Mouse (Mus musculus) B cell, adult 62 days (primary cell): Measurements from ENCODE around the gene Ssh1. TPM values are rescaled to one million over a fixed set of nuclear protein-coding genes. Genes with fewer than 3 reads are reported as not detected.

Source experiments
- total RNA-seq: library from RNA; stranded (reverse); gene quantifications from 4 replicates; pipeline ENCODE4 v1.2.4, GENCODE M21; 2023

Gene Ssh1
- total RNA-seq = 66.2 to 78.4 TPM (median 72.7 TPM) in 4 replicates

DNA sequence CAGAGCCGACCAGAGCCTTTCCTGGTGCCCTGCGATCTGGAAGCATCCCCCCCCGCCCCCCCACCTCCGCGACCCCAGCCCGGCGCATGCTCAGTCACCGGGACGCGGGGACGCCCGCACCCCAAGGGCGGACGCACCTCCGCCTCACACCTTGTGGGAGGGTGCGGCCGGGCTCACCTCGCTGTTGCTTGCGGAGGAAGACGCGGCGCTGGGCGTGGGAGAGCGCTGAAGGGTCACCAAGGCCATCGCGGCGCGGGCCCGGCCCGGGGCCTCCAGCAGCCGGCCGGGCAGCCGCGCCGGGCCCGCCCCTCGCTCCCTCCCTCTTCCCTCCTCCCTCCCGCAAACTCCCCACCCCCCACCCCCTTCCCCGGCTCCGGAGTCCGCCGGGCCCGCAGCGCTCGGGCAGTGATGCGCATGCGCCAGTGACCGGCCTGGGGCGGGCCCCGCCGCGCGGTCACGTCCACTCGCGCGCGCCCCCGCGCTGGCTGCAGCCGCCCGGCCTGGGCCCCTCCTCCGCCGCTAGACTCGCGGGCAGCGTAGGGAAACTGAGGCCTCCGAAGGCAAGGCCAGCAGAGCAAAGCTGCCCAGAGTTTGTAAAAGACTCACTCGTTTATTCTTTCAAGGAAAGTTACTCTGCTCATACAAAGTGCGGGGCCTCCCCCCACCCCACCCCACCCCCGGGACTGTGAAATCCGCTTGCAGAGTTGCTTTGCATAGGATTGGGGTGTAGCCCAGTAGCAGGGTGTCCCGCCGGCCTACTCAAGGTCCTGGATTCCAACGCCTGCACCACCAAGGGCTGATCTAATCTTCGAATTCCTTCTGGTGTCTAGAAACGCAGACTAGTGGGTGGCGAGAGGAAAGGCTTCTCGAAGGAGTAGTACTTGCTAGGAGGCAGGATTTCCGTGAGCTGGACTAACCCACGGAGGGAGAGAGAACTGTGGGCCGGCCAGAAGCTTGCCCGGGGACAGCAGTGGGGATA, at the start of gene Ssh1:
TSS of gene Ssh1 (minus strand) at position 408 of the 979 bp plus-strand sequence.

DNA sequence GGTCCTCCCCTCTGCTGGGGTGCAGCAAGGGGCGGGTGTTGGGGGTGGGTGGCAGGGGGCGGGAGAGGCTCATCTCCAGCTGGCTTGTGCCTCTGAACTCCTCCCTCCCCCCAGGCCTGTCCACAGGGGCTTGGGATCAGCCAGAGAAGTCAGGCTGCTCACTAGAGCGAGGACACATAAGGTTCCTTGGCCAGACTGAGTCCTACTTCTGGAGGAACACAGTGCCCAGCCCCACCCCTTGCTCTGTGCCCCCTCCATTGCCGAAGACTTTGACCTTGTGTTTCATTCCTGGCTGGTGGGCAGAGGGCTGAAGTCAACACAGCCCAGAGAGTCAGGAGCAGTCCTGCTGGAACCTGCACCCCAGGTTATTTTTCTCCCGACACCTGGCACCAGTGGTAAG, 9.8 kb upstream of the Ssh1 start, which contains the start of gene Dao:
TSS of gene Dao (plus strand) at position 162 of the 400 bp plus-strand sequence.

DNA sequence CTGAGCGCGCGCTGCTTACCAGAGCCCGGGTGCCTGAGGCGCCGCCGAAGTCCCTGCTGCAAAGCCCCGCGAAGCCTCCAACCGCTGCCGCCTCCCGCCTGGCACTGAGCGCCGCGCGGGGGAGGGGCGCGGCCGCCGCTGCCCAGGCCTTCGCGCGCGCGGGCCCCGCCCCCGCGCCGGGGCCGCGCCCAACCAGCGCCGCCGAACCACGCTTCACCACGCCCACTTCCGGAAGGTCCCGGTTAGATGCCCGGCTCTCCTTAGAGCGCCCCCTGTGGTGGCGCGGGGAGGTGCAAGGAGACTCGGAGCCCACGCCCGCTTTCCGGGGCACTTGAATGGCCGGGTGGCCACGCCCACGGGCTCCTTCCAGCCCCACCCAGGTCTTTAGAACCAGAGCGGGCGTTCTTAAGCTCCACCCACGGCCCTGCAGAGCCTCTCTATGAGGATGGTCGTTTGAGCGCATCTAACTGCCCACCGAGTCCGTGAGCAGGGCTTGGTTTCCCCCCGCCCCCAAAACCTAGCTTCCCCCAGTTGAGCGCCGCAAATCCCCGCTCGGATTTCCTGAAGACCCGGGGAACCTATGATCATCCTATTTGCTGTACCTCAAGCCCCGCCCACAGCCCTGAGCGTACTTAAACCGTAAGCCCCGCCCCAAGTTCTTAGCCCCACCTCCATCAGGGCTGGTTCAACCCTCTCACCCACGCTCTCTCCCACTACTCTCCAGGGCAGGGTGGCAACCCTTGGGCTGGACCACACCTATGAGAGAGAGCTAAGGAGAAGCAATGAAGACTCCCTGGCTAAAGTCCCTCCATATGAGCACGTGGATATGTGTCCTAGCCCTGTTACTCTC, 84.9 kb downstream of the Ssh1 start, which contains the start of gene Coro1c:
TSS of gene Coro1c (minus strand) at position 167 of the 850 bp plus-strand sequence.

Other genes starting within 250 kb of the Ssh1 start
- 66.0 to 77.2 TPM (median 71.4 TPM) in 4 replicates for gene Sart3, start 221.4 kb downstream of the Ssh1 start, total RNA-seq
- 61.9 to 74.4 TPM (median 67.5 TPM) in 4 replicates for gene Iscu, start 221.1 kb downstream of the Ssh1 start, total RNA-seq
- not detected in 4 replicates for gene Tmem119, start 193.4 kb downstream of the Ssh1 start, total RNA-seq
- gene Selplg, start 161.2 kb downstream of the Ssh1 start, total RNA-seq = 41.8 to 51.4 TPM (median 46.6 TPM) in 4 replicates
- 46.0 to 59.9 TPM (median 49.8 TPM) in 4 replicates for gene Coro1c, start 85.1 kb downstream of the Ssh1 start, total RNA-seq
- 0.47 to 0.66 TPM in 2 of 4 replicates, not detected in the others for gene Dao, start 9.8 kb upstream of the Ssh1 start, total RNA-seq
- gene Usp30, start 71.6 kb upstream of the Ssh1 start, total RNA-seq = 19.5 to 25.6 TPM (median 21.8 TPM) in 4 replicates
- not detected in 4 replicates for gene Svop, start 97.7 kb upstream of the Ssh1 start, total RNA-seq
- gene Alkbh2, start 134.3 kb upstream of the Ssh1 start, total RNA-seq = 6.2 to 10.9 TPM (median 8.1 TPM) in 4 replicates
- gene Ung, start 136.5 kb upstream of the Ssh1 start, total RNA-seq = 21.4 to 27.1 TPM (median 22.6 TPM) in 4 replicates
- gene Acacb, start 152.6 kb upstream of the Ssh1 start, total RNA-seq = 2.9 to 5.2 TPM (median 4.7 TPM) in 4 replicates